Mouse (Mus musculus) forebrain, embryonic 16.5 days (tissue): ENCODE data around the gene Crat. TPM values are rescaled to one million over a fixed set of nuclear protein-coding genes. Genes with fewer than 3 reads are reported as not detected.

Experiments
- ATAC-seq: fragments of 200-750 bp; cut with Nextera tagmentation; 2 replicates; pipeline ENCODE4 v1.8.0; 2017; ENCODE audit warnings: mild to moderate bottlenecking, moderate library complexity
- H3K27ac ChIP-seq: fragments of 300-500 bp; sonication (generic); 2 replicates; pipeline ENCODE4 v1.5.1; 2014; ENCODE audit warnings: low read length, control low read depth
- H3K27me3 ChIP-seq: fragments of 300-500 bp; sonication (generic); replicated peaks from 2 replicates; pipeline ENCODE4 v1.6.1; 2014; ENCODE audit warnings: low read length; ENCODE audit not compliant: control insufficient read depth, insufficient read depth
- H3K36me3 ChIP-seq: fragments of 300-500 bp; sonication (generic); 2 replicates; pipeline ENCODE4 v1.6.1; 2014; ENCODE audit not compliant: control insufficient read depth, insufficient read depth
- H3K4me1 ChIP-seq: fragments of 300-500 bp; sonication (generic); replicated peaks from 2 replicates; pipeline ENCODE4 v1.6.1; 2014; ENCODE audit warnings: low read length; ENCODE audit not compliant: control insufficient read depth, insufficient read depth
- H3K4me2 ChIP-seq: fragments of 300-500 bp; sonication (generic); 2 replicates; pipeline ENCODE4 v1.6.1; 2014; ENCODE audit warnings: mild to moderate bottlenecking, low read length, control low read depth
- H3K4me3 ChIP-seq: fragments of 300-500 bp; sonication (generic); replicated peaks from 2 replicates; pipeline ENCODE4 v1.5.1; 2014; ENCODE audit warnings: mild to moderate bottlenecking, low read length, control low read depth
- H3K9ac ChIP-seq: fragments of 300-500 bp; sonication (generic); replicated peaks from 2 replicates; pipeline ENCODE4 v1.6.1; 2014; ENCODE audit warnings: low read depth, low read length, control low read depth
- H3K9me3 ChIP-seq: fragments of 300-500 bp; sonication (generic); 2 replicates; pipeline ENCODE4 v1.6.1; 2016; ENCODE audit warnings: low read length; ENCODE audit not compliant: control insufficient read depth
- WGBS: fragments of 180-500 bp; shearing (Covaris S2); extraction: QIAGEN DNeasy Blood & Tissue Kit; methylation state at CpG from one replicate; pipeline ENCODE4 v1.1.7; 2014; 5-methylcytosine and 5-hydroxymethylcytosine counted together
- polyA plus RNA-seq: library from polyadenylated mRNA; unstranded; fragments of >200 nt; fragmentation: Nextera tagmentation; extraction: Ambion mirVana; gene quantifications from 2 replicates; pipeline ENCODE4 v1.2.1, GENCODE M21; 2015

Gene Crat
- polyA plus RNA-seq, 1 experiment from 2014 or later: 21.3 TPM

DNA sequence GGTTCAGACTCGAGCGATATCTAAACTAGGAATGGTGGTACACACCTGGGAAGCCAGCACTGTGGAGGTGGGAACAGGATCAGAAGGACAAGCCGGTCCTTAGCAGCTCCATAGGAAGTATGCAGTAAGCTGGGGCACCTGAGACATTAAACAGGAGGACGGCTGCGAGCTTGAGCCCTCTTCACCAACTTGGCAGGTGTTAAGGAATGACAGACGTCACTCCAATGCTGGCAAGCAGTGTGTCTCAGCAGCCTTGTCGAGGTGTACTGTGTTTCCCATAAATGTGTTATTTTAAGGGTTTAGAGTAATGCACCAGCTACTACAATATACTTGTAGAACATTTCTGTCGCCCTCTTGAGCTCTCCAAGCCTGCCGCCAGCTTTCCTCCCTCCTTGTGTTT is 28.7 kb downstream of the Crat start:
- no peak for ATAC-seq
- WGBS: 86% methylated on average over 9 of the region's 9 CpGs
- Histone ChIP-seq H3K9ac (no peak overlapping the region), H3K4me1 (0 out of 2 replicates have a peak, but pooled peaks cover 3% of the 10 kb centered on the region), H3K27ac (no peak overlapping the region), H3K4me3 (no peak overlapping the region), H3K27me3 (no peaks in the 10 kb centered on the region), H3K9me3 (no peaks in the 10 kb centered on the region), H3K4me2 (no peak overlapping the region), H3K36me3 (peaks cover 11% of the 10 kb centered on the region; the same call in 1 of the 2 replicates)

DNA sequence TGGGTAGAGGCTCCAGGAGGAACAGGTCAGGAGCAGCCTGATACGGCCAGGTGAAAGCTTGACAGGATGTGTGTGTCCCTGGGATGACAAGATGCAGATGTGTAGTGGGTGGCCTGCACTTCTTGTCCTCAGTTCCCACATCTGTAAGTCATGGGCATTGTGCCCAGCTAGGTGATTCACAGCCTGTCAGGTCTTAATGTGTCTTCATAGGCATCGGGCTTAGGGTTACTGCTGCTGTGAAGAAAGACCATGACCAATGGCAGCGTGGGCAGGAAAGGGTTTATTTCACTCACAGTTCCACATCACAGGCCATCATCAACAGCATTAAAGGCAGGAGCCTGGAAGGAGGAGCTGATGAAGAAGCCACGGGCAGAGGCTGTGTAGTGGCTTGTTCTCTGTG is 30.0 kb downstream of the Crat start:
- Histone ChIP-seq H3K4me2 (no peak overlapping the region), H3K9me3 (no peaks in the 10 kb centered on the region), H3K9ac (no peak overlapping the region), H3K4me1 (no peaks in the 10 kb centered on the region), H3K27ac (no peak overlapping the region), H3K36me3 (peaks cover 13% of the 10 kb centered on the region; the same call in 1 of the 2 replicates), H3K4me3 (no peak overlapping the region), H3K27me3 (no peaks in the 10 kb centered on the region)
- ATAC-seq: no peak
- 90% methylated on average over 4 of the region's 4 CpGs for WGBS

DNA sequence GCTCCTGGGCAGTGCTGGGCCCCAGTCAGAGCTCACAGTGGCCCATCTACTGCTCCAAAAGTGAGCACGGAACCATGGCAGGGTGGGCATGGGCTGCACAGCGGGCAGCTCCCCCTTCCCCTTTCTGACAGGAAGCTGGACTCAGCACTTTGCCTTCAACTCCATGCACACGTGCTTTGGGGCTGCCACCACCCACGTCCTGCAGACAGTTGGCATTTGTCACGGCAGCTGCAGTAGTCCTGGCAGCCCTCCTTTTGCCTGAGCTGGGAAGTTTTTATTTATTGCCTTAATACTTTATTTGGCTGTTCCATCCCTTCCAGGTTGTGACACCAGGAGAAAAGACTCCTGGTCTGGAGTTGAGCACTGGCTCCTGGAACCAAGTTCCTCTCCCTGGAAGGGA is 30.8 kb downstream of the Crat start:
- H3K4me1 ChIP-seq: no peaks in the 10 kb centered on the region
- peaks cover 18% of the 10 kb centered on the region for H3K36me3 ChIP-seq
- no peaks in the 10 kb centered on the region for H3K27me3 ChIP-seq
- no peak overlapping the region for H3K4me2 ChIP-seq
- ATAC-seq: no peak
- H3K9ac ChIP-seq: no peak overlapping the region
- WGBS: 87% methylated on average over 5 of the region's 5 CpGs
- H3K27ac ChIP-seq: no peak overlapping the region
- no peaks in the 10 kb centered on the region for H3K9me3 ChIP-seq
- H3K4me3 ChIP-seq: no peak overlapping the region

DNA sequence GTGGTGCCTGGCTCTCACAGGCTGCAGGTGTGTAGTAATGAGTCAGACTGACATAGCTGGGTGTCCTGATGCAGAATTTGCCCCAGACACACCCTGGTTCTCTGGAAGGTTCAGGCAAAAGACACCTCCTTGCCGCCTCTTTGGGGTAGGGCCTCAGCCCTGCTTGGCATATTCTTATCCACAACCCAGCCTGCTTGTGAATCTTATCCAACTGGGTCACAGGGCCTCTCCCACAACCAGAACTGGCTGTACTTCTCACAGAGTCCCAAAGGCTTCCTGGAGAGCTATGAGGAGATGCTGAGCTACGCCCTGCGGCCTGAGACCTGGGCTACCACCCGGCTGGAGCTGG is 34.3 kb downstream of the Crat start:
- no peaks in the 10 kb centered on the region for H3K4me1 ChIP-seq
- 88% methylated on average over 4 of the region's 4 CpGs for WGBS
- no peak overlapping the region for H3K9ac ChIP-seq
- H3K36me3 ChIP-seq: peaks cover 28% of the 10 kb centered on the region
- no peak for ATAC-seq
- H3K27ac ChIP-seq: no peak overlapping the region
- H3K9me3 ChIP-seq: no peaks in the 10 kb centered on the region
- no peak overlapping the region for H3K4me3 ChIP-seq
- H3K27me3 ChIP-seq: no peaks in the 10 kb centered on the region
- no peak overlapping the region for H3K4me2 ChIP-seq

DNA sequence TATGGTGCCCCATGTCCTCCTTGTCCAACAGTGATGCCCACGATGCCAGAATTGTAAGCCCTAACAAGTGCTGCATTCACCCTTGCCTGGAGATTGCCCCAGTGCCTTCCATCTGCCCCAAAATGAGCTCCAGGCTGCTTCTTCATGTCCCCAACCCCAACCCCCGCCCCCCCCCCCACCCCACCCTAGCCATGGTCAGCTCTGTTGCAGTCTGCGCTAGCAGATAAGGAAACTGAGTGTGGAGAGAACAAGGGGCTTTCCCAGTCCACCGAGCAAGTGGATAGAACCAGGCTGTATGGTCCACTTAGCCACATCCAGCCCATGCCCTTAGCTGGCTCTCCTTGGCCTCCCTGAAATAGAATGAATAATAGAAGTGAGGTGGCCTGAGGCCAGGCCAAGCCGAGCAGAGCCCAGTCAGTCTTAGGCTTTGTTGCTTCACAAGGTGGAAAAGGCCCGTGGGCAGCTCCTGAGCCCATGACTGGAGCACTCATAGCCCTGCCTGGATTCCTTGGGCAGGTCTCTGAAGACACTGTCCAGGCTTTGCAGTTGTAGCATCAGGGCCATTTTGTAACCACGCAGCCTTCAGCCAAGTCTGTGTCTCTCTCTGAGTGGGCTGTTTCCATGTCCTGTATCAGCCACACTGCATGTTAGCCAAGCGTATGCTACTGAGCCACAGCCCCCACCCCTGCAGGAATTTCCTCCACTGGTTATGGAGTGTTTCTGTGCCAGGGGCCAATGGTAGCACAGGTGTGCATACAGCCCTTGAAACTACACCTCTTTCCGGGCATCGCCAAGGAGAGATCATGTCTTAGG is 34.8 kb downstream of the Crat start:
- Histone ChIP-seq H3K9ac (no peak overlapping the region), H3K4me2 (no peak overlapping the region), H3K27me3 (no peaks in the 10 kb centered on the region), H3K27ac (no peak overlapping the region), H3K4me3 (no peak overlapping the region), H3K4me1 (no peaks in the 10 kb centered on the region), H3K9me3 (no peaks in the 10 kb centered on the region), H3K36me3 (peaks cover 28% of the 10 kb centered on the region)
- WGBS: 95% methylated on average over 10 of the region's 10 CpGs
- ATAC-seq: no peak

DNA sequence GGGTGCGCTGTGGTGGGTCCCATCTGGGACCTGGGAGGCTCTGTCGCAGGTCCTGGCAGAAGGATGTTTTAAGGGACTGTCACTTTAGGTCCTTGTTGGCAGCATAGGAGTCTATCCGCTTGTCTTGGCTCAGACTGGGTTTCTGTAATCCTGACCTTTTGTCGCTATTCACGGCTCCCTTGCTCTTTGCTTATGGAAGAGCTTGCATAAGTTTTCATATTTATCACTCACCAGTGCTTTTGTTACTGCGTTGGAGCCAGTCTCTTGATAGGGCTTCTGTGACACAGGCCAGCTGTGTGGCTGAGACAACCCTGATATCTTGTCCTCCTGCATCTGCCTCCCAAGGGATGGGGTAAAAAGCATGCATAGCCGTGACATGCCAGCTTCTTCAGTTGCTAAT is 36.3 kb downstream of the Crat start:
- no peak overlapping the region for H3K27ac ChIP-seq
- no peak overlapping the region for H3K4me2 ChIP-seq
- no peaks in the 10 kb centered on the region for H3K4me1 ChIP-seq
- WGBS: 93% methylated on average over 7 of the region's 7 CpGs
- no peak overlapping the region for H3K4me3 ChIP-seq
- no peaks in the 10 kb centered on the region for H3K9me3 ChIP-seq
- no peak overlapping the region for H3K9ac ChIP-seq
- H3K27me3 ChIP-seq: no peaks in the 10 kb centered on the region
- H3K36me3 ChIP-seq: peaks cover 27% of the 10 kb centered on the region
- ATAC-seq: no peak

DNA sequence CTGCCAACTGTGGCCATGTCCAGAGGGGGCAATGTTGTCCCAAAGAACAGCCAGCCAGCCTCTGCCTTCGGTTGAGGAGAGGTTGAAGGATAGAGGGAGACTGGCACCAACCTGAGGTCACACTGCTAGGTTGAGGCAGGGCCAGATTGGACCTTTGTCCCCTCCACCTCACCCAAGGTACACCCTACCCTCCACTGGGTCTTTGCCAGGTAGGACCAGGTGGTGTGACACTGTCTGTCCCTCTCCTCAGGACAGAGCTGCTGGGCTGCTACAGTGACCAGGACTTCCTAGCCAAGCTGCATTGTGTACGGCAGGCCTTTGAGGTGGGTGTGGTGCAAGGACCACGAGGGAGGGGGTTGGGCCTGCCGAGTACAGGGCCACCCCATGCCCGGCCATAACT is 37.9 kb downstream of the Crat start:
- 84% methylated on average over 5 of the region's 5 CpGs for WGBS
- no peaks in the 10 kb centered on the region for H3K9me3 ChIP-seq
- no peak overlapping the region for H3K4me2 ChIP-seq
- no peak overlapping the region for H3K9ac ChIP-seq
- no peaks in the 10 kb centered on the region for H3K27me3 ChIP-seq
- no peak for ATAC-seq
- no peaks in the 10 kb centered on the region for H3K4me1 ChIP-seq
- no peak overlapping the region for H3K27ac ChIP-seq
- no peak overlapping the region for H3K4me3 ChIP-seq
- H3K36me3 ChIP-seq: peaks cover 32% of the 10 kb centered on the region

DNA sequence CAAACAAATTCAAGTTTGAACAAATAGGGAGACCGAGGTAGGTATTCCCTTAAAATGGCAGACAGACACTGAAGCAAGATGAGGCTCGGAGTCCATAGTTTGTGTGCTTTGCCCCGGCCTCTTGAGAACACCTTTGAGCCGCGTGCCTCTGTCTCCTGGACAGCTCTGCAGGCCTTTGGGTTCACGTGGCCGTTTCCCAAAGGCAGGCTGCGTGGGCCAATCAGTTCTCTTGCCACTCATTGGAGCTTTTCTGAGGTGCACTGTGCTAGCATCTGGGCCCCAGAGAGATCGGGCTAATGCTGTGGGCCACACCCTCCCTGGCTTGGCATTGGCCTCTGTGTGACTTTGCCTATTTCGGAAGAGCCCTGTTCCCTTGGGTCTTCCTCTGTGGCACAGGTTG is 39.7 kb downstream of the Crat start:
- no peak overlapping the region for H3K4me3 ChIP-seq
- no peak for ATAC-seq
- 92% methylated on average over 10 of the region's 10 CpGs for WGBS

DNA sequence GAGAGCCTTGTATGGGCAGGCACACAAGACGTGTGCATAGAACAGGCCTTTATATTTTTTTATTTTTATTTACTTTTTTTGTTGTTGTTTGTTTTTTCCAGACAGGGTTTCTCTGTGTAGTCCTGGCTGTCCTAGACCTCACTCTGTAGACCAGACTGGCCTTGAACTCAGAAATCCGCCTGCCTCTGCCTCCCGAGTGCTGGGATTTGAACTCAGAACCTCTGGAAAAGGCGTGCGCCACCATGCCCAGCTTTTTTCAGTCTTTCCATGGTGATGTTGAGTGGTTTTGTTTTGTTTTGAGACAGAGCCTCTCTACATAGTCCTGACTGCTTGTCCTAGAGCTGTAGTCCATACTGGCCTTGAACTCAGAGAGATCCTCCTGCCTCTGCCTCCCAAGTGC is 42.9 kb downstream of the Crat start:
- H3K4me1 ChIP-seq: no peaks in the 10 kb centered on the region
- ATAC-seq: no peak
- peaks cover 45% of the 10 kb centered on the region for H3K36me3 ChIP-seq
- H3K27ac ChIP-seq: no peak overlapping the region
- no peak overlapping the region for H3K4me2 ChIP-seq
- 93% methylated on average over 5 of the region's 5 CpGs for WGBS
- no peak overlapping the region for H3K4me3 ChIP-seq
- no peaks in the 10 kb centered on the region for H3K9me3 ChIP-seq
- H3K27me3 ChIP-seq: no peaks in the 10 kb centered on the region
- H3K9ac ChIP-seq: no peak overlapping the region

More for the DNA sequence above, 39.7 kb downstream of the Crat start:
- Histone ChIP-seq H3K4me2 (no peak overlapping the region), H3K4me1 (no peaks in the 10 kb centered on the region), H3K27ac (no peak overlapping the region), H3K9me3 (no peaks in the 10 kb centered on the region), H3K9ac (no peak overlapping the region), H3K27me3 (no peaks in the 10 kb centered on the region), H3K36me3 (peaks cover 38% of the 10 kb centered on the region)

DNA sequence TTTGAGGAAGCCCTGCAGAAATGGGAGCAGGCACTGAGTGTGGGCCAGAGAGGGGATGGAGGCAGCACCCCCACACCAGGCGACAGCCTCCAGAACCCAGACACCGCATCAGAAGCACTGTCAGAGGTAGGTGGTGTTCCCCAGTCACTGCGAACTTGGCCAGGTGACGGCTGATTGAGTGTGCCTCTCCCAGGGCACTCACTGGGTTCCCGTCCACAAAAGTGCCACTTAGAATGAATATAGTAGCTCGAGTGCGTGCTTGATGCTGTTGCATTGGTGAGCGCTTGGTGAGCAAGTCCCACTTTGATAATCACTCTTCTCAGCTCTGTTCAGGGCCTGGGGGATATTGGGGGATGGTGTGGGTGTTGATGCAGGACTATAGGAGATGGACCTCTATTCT is 44.1 kb downstream of the Crat start:
- H3K9me3 ChIP-seq: no peaks in the 10 kb centered on the region
- H3K27me3 ChIP-seq: no peaks in the 10 kb centered on the region
- H3K4me1 ChIP-seq: no peaks in the 10 kb centered on the region
- no peak for ATAC-seq
- H3K9ac ChIP-seq: no peak overlapping the region
- H3K4me3 ChIP-seq: no peak overlapping the region
- WGBS: 96% methylated on average over 8 of the region's 8 CpGs
- H3K36me3 ChIP-seq: peaks cover 42% of the 10 kb centered on the region
- H3K4me2 ChIP-seq: no peak overlapping the region
- no peak overlapping the region for H3K27ac ChIP-seq
